Mouse (Mus musculus): ENCODE measurements around the gene Ppp1r1b. TPM values are rescaled to one million over a fixed set of nuclear protein-coding genes. Genes with fewer than 3 reads are reported as not detected.
"Not testable (repeated sequence)": the region's sequence is repeated elsewhere in the genome, so short reads cannot be mapped to it uniquely, and the experiment has no call there.

Ppp1r1b gene
- polyA plus RNA-seq, 1 experiment from 2014 or later = 30.4 TPM

- H3K9me3 ChIP-seq (replicated peaks) = no peaks in the 10 kb centered on the region
- peaks cover 76% of the 10 kb centered on the region for H3K4me1 ChIP-seq (replicated peaks)
- H3K9ac ChIP-seq = peak overlapping the region; percentile 4; the same call in 1 of the 2 replicates
- H3K4me3 ChIP-seq = no peak overlapping the region
- WGBS = 60% methylated on average over 11 of the region's 11 CpGs
- H3K27ac ChIP-seq (ENCODE audit: poor library complexity, severe bottlenecking) = peak overlapping the region; percentile 5; the same call in 1 of the 2 replicates
- H3K4me2 ChIP-seq = no peak overlapping the region
- no peaks in the 10 kb centered on the region for H3K27me3 ChIP-seq (replicated peaks)
- peaks cover 62% of the 10 kb centered on the region for H3K36me3 ChIP-seq
- ATAC-seq (ENCODE audit: insufficient number of reproducible peaks, low FRiP score) = no peak
These were observed 29.6 kb downstream of the Ppp1r1b start for GRCm38 (mm10) chr11:98377787-98378186.

GRCm38 (mm10) chr11:98379379-98379778 lies 31.2 kb downstream of the Ppp1r1b start:
- H3K9ac ChIP-seq = peak overlapping the region; percentile 43; the same call in 1 of the 2 replicates

GRCm38 (mm10) chr11:98380106-98380505 lies 31.9 kb downstream of the Ppp1r1b start:
- 67% methylated on average over 6 of the region's 6 CpGs for WGBS
- H3K27ac ChIP-seq (ENCODE audit: poor library complexity, severe bottlenecking) = 0 out of 2 replicates have a peak overlapping the region, but pooled peaks have one; percentile 57

More at GRCm38 (mm10) chr11:98379379-98379778, 31.2 kb downstream of the Ppp1r1b start:
- Histone ChIP-seq H3K4me2 (no peak overlapping the region), H3K4me3 (no peak overlapping the region), H3K9me3 (replicated peaks) (no peaks in the 10 kb centered on the region), H3K27ac (ENCODE audit: poor library complexity, severe bottlenecking) (peak overlapping the region; percentile 57), H3K4me1 (replicated peaks) (peaks cover 73% of the 10 kb centered on the region), H3K36me3 (peaks cover 62% of the 10 kb centered on the region), H3K27me3 (replicated peaks) (peaks cover 5% of the 10 kb centered on the region; the same call in 1 of the 2 replicates)
- WGBS = 62% methylated on average over 7 of the region's 7 CpGs
- no peak for ATAC-seq (ENCODE audit: insufficient number of reproducible peaks, low FRiP score)

GRCm38 (mm10) chr11:98381651-98382050 lies 33.4 kb downstream of the Ppp1r1b start:
- no peak overlapping the region for H3K27ac ChIP-seq (ENCODE audit: poor library complexity, severe bottlenecking)
- 90% methylated on average over 2 of the region's 2 CpGs for WGBS

More at GRCm38 (mm10) chr11:98380106-98380505, 31.9 kb downstream of the Ppp1r1b start:
- ATAC-seq (ENCODE audit: insufficient number of reproducible peaks, low FRiP score) = no peak
- Histone ChIP-seq H3K27me3 (replicated peaks) (peaks cover 6% of the 10 kb centered on the region; the same call in 1 of the 2 replicates), H3K36me3 (peaks cover 57% of the 10 kb centered on the region), H3K4me1 (replicated peaks) (peaks cover 73% of the 10 kb centered on the region), H3K9ac (0 out of 2 replicates have a peak overlapping the region, but pooled peaks have one; percentile 43), H3K9me3 (replicated peaks) (no peaks in the 10 kb centered on the region), H3K4me3 (no peak overlapping the region), H3K4me2 (no peak overlapping the region)

GRCm38 (mm10) chr11:98382405-98382804 lies 34.2 kb downstream of the Ppp1r1b start:
- Histone ChIP-seq H3K27me3 (replicated peaks) (peaks cover 24% of the 10 kb centered on the region), H3K36me3 (peaks cover 36% of the 10 kb centered on the region), H3K27ac (ENCODE audit: poor library complexity, severe bottlenecking) (peak overlapping the region; percentile 63; the same call in 1 of the 2 replicates), H3K4me1 (replicated peaks) (peaks cover 76% of the 10 kb centered on the region)
- H3K4me2 ChIP-seq; H3K9ac ChIP-seq; ATAC-seq (ENCODE audit: insufficient number of reproducible peaks, low FRiP score); H3K9me3 ChIP-seq (replicated peaks); H3K4me3 ChIP-seq: not testable (repeated sequence)
- 15% methylated on average over 2 of the region's 2 CpGs for WGBS

More at GRCm38 (mm10) chr11:98381651-98382050, 33.4 kb downstream of the Ppp1r1b start:
- H3K36me3 ChIP-seq = peaks cover 43% of the 10 kb centered on the region
- H3K9me3 ChIP-seq (replicated peaks) = no peaks in the 10 kb centered on the region
- peaks cover 17% of the 10 kb centered on the region for H3K27me3 ChIP-seq (replicated peaks)
- peaks cover 76% of the 10 kb centered on the region for H3K4me1 ChIP-seq (replicated peaks)
- ATAC-seq (ENCODE audit: insufficient number of reproducible peaks, low FRiP score) = no peak
- H3K9ac ChIP-seq = no peak overlapping the region
- H3K4me3 ChIP-seq = no peak overlapping the region
- H3K4me2 ChIP-seq = no peak overlapping the region

DNA sequence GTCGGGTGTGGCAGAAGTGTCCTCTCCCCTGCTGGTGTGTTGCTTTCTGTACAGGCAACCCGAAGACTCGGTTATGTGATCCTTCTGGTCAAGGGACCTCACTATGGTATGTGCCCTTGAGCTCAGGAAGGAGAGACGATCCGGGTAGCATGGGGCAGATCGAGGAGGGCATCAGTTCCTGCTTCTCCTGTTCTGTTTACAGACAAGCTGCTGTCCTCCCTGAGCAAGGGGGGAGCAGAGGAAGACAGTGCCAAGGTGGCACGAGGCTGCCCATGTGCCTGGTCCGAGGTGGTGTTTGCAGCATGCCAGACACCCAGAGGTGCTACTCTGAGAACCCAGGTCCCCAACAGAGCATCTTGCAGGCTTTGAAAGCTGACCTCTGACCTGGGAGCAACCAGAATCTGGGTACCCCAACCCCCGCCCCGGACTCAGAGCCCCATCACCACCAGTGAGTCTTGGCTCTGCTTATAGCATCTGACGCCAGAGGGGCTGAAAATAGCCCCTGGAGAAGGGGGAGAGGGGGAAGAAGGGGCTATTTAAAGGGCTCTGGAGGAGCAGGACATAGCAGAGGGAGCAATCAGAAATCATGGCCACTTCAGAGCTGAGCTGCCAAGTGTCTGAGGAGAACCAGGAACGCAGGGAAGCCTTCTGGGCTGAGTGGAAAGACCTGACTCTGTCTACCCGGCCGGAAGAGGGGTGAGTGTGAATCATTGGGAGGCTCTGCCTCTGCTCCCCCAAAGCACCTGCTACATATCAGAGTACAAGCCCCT lies 35.2 kb downstream of the Ppp1r1b start, which contains the start of gene Tcap:
TSS of gene Tcap (plus strand) at position 551 of the 770 bp plus-strand sequence.
- Histone ChIP-seq H3K36me3 (peaks cover 25% of the 10 kb centered on the region), H3K27me3 (replicated peaks) (peaks cover 35% of the 10 kb centered on the region), H3K27ac (ENCODE audit: poor library complexity, severe bottlenecking) (peak within 1 kb of the TSS; percentile 92), H3K9me3 (replicated peaks) (no peaks in the 10 kb centered on the region), H3K4me2 (peak within 1 kb of the TSS; percentile 70), H3K4me1 (replicated peaks) (peaks cover 76% of the 10 kb centered on the region), H3K4me3 (peak within 1 kb of the TSS; percentile 52), H3K9ac (peak within 1 kb of the TSS; percentile 81)
- peak; percentile 52 for ATAC-seq (ENCODE audit: insufficient number of reproducible peaks, low FRiP score)
- 34% methylated on average over 14 of the region's 14 CpGs for WGBS

DNA sequence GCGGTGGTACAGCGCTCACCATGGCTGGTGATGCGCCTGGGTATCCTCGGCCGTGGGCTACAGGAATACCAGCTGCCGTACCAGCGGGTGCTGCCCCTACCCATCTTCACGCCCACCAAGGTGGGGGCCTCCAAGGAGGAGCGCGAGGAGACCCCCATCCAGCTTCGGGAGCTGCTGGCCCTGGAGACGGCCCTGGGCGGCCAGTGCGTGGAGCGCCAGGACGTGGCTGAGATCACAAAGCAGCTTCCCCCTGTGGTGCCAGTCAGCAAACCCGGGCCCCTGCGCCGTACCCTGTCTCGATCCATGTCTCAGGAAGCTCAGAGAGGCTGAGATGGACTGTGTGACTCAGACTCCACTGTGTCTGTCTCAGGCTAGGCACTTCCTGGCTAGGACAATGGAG lies 36.0 kb downstream of the Ppp1r1b start:
- peak overlapping the region; percentile 52 for H3K4me3 ChIP-seq
- peaks cover 77% of the 10 kb centered on the region for H3K4me1 ChIP-seq (replicated peaks)
- H3K4me2 ChIP-seq = peak overlapping the region; percentile 70
- peak overlapping the region; percentile 92 for H3K27ac ChIP-seq (ENCODE audit: poor library complexity, severe bottlenecking)
- H3K9me3 ChIP-seq (replicated peaks) = no peaks in the 10 kb centered on the region
- ATAC-seq (ENCODE audit: insufficient number of reproducible peaks, low FRiP score) = no peak
- H3K36me3 ChIP-seq = peaks cover 18% of the 10 kb centered on the region
- peaks cover 37% of the 10 kb centered on the region for H3K27me3 ChIP-seq (replicated peaks)
- 57% methylated on average over 20 of the region's 20 CpGs for WGBS
- H3K9ac ChIP-seq = peak overlapping the region; percentile 81

- Histone ChIP-seq H3K4me3 (peak overlapping the region; percentile 52), H3K9me3 (replicated peaks) (no peaks in the 10 kb centered on the region), H3K36me3 (peaks cover 10% of the 10 kb centered on the region), H3K4me2 (peak overlapping the region; percentile 70), H3K9ac (peak overlapping the region; percentile 81), H3K27me3 (replicated peaks) (peaks cover 37% of the 10 kb centered on the region), H3K4me1 (replicated peaks) (peaks cover 75% of the 10 kb centered on the region), H3K27ac (ENCODE audit: poor library complexity, severe bottlenecking) (peak overlapping the region; percentile 92)
- 52% methylated on average over 8 of the region's 8 CpGs for WGBS
- no peak for ATAC-seq (ENCODE audit: insufficient number of reproducible peaks, low FRiP score)
These were observed 36.8 kb downstream of the Ppp1r1b start for GRCm38 (mm10) chr11:98384721-98385637.

GRCm38 (mm10) chr11:98385638-98386585 lies 37.7 kb downstream of the Ppp1r1b start, which contains the start of gene Pnmt:
Pnmt (plus strand) TSS chr11:98386450.
- no peak for ATAC-seq (ENCODE audit: insufficient number of reproducible peaks, low FRiP score)
- no peaks in the 10 kb centered on the region for H3K9me3 ChIP-seq (replicated peaks)
- H3K4me2 ChIP-seq = peak within 1 kb of the TSS; percentile 70
- H3K4me3 ChIP-seq = peak within 1 kb of the TSS; percentile 52
- H3K36me3 ChIP-seq = peaks cover under 1% of the 10 kb centered on the region
- peaks cover 44% of the 10 kb centered on the region for H3K27me3 ChIP-seq (replicated peaks)
- H3K27ac ChIP-seq (ENCODE audit: poor library complexity, severe bottlenecking) = peak within 1 kb of the TSS; percentile 92; the same call in 1 of the 2 replicates
- peak within 1 kb of the TSS; percentile 81 for H3K9ac ChIP-seq
- peaks cover 70% of the 10 kb centered on the region for H3K4me1 ChIP-seq (replicated peaks)
- 39% methylated on average over 25 of the region's 25 CpGs for WGBS

DNA sequence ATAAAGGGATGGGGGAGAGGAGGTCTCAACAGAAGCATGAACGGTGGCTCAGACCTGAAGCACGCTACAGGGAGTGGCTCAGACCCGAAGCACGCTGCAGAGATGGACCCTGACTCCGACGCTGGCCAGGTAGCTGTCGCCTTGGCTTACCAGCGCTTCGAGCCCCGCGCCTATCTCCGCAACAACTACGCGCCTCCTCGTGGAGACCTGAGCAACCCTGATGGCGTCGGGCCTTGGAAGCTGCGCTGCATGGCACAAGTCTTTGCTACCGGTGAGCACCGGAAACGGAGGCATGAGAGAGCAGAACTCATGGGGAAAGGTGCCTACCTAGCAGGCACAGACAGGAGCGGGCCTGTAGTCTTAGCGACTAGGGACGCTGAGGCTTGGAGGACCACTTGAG lies 38.4 kb downstream of the Ppp1r1b start:
- Histone ChIP-seq H3K36me3 (no peaks in the 10 kb centered on the region), H3K27me3 (replicated peaks) (peaks cover 44% of the 10 kb centered on the region), H3K4me1 (replicated peaks) (peaks cover 77% of the 10 kb centered on the region), H3K9me3 (replicated peaks) (no peaks in the 10 kb centered on the region), H3K27ac (ENCODE audit: poor library complexity, severe bottlenecking) (no peak overlapping the region), H3K4me2 (peak overlapping the region; percentile 70), H3K4me3 (peak overlapping the region; percentile 10), H3K9ac (peak overlapping the region; percentile 42)
- ATAC-seq (ENCODE audit: insufficient number of reproducible peaks, low FRiP score) = no peak
- WGBS = 12% methylated on average over 24 of the region's 24 CpGs
